Mouse (Mus musculus): ENCODE results near the gene Rmnd5a.

DNA sequence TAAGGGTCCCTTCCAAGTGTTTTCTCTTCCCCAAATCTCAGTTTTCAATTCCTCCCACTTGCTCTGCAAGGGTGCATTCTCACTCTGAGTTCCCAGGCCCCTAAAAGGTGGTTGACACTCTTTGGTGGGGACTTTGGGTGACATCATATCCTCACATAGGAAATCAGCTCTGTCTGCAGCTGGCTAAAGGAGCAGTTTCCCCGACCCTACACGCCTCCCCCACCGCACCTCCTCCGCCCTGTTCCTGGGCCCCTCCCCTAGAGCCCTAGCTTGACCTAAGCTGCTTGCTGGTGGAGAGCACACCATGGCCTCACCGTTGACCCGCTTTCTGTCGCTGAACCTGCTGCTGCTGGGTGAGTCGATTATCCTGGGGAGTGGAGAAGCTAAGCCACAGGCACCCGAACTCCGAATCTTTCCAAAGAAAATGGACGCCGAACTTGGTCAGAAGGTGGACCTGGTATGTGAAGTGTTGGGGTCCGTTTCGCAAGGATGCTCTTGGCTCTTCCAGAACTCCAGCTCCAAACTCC is 67.1 kb downstream of the Rmnd5a start, which contains the start of gene Cd8a:
- no peak for TF ChIP-seq POLR2A (IDR thresholded peaks at IDR 0.05; ENCODE audit: extremely low read depth, insufficient read depth, low read length)
- TF ChIP-seq CTCF (IDR thresholded peaks at IDR 0.05; ENCODE audit: extremely low read depth, insufficient read depth, low read length): no peak
